Mouse (Mus musculus): ENCODE data around the gene Rac2.

Rac2 gene

DNA sequence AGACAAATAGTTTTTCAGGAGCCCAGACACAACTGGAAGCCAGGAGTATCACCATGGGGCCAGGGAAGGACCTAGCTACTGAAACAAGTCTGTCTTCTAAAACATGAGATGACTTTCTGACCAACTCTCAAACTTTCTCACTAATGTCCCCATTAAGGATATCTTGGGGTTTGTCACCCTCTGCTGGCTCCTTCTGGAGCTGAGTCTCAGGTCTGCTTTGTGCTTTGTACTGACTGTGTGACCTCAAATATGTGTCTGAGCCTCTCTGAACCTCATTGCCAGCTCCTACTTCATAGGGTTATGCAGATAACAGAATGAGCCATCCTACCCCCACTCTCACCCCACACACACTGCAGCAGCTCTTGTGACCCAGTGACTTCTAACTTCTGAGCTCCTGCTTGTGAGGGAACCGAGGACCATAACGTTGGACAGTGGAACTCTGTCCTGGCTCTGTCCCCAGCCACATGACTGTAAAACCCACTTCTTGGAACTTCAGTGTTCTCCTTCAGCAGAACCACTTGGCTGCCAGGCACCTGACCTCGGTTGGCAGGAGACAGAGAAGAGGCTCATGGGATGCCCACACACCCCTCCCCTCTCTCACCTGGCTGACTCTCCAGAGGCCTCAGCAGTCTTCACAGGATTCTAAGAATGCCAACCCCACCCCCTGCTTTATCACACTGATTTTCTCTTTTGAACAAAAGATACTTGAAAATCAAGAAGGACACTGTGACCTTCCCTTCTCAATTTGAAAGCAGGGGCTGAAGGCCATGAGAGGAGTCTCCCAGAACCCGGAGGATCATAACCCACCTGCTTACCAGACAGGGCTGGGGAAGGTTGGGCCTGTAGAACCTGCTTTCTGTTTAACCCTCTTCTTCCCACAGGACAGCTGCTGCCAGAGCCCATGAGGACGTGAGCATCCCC, 24.9 kb downstream of the Rac2 start:
- WGBS = 36% methylated on average over 5 of the region's 5 CpGs

DNA sequence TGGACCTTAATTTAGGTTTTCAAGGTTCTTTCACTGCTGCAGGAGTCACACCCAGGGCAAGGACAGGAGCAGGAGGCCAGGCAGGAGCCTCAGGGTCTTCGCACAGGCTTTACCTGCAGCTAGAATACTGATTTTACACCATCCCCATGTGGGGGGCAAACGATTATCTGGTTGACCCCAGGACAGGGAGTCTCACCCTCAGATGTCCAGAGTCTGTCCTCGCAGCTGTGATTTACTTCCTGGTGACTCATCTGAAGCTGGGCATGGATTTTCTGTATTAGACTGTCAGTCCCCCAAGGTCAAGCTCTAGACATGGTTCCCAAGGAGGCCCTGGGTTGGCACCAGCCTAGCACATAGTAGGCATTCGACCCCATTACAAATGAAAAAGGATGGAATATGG, 26.5 kb downstream of the Rac2 start:
- 89% methylated on average over 4 of the region's 4 CpGs for WGBS

DNA sequence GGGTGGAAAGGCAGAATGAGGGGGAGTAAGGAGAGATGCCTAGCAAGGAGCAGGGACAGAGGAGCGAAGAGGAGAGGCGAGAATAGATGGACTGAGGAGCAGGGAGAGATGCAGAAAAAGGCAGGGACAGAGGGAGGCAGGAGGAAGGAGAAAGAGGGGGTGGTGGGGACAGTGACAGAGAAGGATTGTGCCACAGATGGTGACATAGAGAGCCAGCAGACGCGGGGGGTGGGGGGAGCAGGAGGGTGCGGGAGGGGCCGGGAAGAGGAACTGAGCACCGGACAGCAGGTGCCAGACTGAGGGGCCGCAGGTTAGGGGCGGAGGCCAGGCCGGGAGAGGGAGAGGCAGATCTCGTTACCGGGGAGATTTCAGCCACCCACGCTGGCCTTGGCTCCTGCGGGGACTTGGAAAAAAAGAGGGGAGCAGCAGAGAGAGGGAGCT, 28.0 kb downstream of the Rac2 start, which contains the start of gene Sstr3:
TSS of gene Sstr3 (minus strand) at position 125 of the 441 bp plus-strand sequence.
- whole genome bisulfite sequencing = 4% methylated on average over 14 of the region's 14 CpGs

DNA sequence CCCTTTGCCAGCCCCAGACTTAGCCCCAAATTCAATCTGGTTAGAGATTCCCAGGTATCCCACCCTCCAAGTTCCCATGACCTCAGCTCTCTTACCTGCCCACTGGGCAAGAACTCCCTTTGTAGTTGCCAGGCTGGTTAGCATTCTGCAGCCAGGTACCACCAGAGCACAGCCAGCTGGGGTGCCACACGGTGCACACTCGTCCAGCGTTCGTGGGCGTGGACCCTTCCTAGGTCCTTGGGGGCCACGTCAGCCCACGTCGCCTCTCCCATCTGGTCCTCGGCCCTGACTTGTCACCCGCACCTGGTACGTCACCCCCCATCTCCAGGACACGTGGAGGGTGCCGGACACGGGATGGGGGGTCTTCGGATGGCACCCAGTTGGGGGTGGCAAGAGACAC, 28.5 kb downstream of the Rac2 start:
- WGBS = 54% methylated on average over 15 of the region's 15 CpGs

DNA sequence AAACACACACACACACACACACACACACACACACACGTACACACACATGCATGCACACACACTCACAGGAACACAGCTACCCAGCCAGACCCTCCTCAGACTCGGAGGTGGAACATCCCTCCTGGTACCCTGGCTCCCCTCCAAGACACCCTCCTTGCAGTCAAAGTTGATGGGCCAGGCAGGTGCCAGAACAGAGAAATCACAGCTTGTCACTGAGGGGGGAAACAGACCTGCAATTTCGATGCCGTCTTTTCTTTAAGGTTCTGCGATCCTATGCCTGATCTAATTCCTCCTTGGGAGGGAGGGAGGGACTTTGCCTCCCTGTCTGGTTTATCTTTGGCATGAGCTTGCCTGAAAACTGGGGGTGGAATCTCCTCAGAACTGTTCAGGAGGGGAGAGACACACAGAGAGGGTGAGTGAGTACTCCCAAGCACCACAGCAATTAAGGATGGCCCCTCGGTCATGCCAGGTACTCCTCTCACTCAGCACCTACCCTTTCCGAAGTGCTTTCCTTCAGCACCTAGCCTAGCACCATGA, 29.7 kb downstream of the Rac2 start:
- 46% methylated on average over 7 of the region's 7 CpGs for WGBS

DNA sequence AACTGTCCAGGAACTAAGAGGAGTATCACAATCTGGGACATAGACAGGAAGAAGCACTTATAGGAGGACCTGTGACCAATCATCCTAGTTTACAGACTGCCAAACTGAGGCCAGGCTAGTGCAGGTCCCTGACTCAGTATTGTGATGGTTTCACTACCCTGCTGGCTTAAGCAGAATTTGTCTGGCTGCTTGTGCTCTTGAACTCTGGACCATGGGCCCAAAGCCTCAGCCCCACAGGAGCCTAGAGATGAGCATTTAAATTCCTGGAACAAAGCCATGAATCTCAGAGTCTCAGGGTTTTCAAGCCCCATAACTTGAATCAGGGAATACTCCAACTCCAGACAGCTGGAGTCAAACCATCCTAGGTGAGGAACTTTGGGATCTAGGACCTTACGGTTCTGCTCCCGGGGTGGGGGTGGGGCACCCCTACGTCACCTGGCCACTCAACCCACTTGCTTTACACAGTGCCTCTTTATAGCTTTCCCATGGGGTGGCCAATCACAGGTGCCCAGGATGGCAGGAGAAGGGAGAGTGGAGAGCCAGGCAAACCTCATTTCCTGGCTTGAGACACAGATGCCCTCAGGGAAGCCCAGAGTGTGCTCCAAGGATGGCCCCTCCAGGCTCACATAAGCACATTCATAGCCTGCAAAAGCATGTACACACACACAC, 30.4 kb downstream of the Rac2 start:
- WGBS = 54% methylated on average over 3 of the region's 3 CpGs

DNA sequence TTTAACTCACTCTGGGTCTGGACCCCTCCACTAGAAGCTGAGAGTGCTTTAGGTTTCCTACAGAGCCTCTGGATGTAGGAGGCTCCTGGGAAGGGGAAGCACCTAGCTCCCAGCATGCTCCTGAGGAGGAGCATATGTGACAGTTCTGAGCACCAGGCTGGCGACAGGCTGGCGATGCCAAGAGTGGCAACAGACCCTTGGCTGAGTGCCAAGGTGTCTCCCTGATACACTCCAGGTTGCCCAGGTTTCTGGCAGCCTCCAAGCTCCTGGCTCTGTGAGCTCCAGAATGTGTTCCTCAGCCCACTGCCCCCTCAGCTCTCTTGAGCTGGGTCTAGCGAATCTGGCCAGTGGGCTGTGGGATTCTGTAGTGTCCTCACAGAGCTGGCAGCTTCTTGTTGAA, 31.0 kb downstream of the Rac2 start:
- WGBS = 31% methylated on average over 3 of the region's 3 CpGs

DNA sequence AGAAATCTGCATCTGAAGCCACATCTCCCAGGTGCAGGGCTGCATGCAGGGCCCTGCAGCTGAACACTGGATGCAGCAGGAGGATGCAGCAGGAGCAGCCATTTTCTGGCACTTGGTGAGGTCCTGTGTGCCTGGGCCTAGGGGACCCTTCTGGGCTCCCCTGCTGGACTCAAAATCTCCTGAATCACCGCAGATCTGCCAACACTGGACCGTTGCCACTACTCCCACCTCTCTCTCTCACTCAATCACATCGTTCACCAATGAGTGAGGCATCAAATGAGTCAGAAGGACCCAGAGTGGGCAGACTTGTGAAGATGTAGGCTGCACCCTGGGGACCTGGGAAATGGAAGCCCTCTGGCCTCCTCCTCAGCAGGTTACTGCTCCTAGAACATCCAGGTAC, 31.5 kb downstream of the Rac2 start:
- 46% methylated on average over 3 of the region's 3 CpGs for WGBS

DNA sequence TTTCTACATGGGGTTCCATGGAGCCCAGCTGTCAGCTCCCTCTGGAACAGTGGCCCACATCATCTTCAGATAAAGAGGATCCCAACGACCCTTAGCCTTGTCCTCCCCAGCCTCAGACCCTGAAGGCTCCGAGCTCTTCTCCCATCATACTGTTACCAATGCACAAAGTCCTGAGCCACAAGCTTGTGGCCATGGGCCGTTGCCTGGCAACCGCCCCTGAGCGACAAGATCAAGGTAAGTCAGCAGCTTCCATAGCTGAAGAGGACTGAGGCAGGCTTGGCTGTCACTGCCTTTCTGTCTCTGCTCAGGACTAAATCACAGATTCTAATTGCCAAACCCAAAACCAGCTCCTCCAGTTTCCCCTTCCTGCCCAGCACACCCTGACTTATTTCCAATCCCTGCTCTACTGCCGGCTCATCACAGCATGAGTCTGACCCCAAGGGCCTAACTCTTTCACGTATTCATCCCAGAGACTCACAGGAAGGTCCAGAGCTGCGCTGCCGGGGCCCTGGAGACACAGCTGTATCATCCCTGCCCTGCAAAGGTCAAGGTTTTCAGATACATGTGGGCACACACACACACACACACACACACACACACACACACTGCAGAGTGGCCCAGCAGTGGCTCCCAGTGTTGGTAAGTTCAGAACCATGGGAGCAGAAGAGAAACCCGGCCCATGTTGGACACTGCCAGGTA, 36.7 kb downstream of the Rac2 start:
- WGBS = 70% methylated on average over 10 of the region's 10 CpGs

DNA sequence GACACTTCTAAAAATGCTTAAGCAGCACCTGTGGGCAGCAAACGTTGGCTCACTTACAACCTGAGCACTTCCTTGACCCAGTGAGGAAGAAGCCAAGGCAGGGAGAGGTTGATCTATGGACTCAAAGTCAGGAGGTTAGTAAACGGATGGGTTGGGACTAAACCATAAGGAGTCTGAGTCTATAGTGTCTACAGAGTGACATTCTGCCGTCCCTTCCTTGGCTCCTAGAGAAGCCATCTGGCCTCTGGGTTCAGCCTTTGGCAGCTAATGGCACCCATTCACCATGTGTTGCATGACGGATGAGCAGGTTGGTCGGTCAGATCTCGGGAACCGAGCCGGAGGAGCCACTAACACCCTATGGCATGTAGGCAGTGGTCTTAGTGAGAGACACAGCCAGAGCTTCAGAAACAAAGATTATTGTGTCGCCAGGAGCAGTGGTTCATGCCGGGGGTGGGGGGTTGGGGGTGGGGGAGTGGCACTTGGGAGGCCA, 39.2 kb downstream of the Rac2 start:
- WGBS = 73% methylated on average over 10 of the region's 10 CpGs

DNA sequence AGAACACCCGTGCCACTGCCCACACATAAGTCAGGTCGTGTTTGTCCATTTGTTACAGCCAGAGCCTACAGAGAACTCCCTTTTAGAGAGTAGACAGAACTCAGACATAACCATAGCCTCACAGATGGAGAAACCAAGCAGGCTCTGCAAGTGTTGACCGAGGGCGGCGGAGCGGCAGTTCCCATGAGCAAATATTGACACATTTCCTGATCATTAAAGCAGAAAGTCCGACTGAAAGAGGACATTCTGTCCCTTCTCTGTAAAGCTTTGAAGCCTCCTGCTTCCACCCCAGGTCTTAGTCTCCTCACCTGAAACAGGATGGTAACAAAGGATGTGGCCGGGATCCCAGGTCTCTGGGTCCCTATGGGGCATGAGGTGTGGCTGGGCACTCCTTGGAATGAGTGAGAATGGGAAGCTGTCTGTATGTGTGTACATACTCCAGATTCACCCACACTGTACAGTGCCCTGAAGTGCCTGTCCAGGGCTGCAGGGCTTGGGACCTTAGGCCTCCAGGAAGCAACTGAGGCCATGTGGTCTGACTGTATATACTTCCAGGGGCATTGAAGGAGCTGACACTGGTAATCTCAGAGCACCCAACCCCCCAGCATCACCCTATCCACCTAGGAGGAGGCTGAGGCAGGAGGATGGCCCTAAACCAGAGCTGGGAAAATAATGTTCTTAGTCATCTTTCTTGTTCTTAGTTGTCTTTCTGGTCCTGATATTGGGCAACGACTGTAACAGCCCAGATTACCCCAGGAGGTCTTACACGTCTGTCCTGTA, 39.8 kb downstream of the Rac2 start:
- 70% methylated on average over 10 of the region's 10 CpGs for WGBS

DNA sequence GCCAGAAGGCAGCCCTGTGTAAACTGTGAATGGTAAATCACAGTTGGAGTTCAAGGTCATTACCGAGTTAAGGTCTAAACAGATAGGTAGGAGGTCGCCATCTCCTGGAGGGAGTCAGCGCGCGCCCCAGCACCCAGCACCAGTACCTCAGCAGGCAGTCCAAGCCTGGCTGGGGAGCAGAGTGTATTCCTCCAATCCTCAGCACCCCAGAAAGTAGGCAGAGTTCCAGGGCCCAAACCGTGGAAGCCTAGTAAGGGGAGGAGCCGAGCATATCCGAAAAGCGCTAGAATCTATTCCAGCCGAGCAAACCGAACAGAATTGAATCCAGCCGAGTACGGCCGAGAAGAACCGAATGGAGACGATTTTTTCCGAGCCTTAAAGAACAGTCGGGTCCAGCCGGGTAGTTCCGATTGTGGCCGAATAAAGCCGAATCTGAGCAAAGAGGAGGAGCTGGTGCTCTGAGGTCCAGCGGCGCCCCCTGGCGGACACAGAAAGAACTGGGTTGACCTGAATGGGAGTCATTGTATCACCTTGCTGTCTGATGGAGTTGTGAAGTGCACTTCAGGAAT, 40.6 kb downstream of the Rac2 start:
- under 1% methylated on average over 25 of the region's 25 CpGs for WGBS

DNA sequence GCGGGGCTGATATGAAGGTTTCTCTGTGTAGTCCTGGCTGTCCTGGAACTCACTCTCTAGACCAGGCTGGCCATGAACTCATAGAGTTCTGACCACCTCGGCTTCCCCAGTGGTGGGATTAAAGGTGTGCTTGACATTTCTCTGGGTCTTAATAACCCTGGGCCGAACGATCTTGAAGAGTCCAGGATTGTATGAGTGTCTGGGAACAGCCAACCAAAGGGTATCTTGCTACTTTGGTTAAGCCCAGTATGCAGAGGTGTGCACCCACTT, 41.2 kb downstream of the Rac2 start:
- WGBS = 66% methylated on average over 4 of the region's 4 CpGs

DNA sequence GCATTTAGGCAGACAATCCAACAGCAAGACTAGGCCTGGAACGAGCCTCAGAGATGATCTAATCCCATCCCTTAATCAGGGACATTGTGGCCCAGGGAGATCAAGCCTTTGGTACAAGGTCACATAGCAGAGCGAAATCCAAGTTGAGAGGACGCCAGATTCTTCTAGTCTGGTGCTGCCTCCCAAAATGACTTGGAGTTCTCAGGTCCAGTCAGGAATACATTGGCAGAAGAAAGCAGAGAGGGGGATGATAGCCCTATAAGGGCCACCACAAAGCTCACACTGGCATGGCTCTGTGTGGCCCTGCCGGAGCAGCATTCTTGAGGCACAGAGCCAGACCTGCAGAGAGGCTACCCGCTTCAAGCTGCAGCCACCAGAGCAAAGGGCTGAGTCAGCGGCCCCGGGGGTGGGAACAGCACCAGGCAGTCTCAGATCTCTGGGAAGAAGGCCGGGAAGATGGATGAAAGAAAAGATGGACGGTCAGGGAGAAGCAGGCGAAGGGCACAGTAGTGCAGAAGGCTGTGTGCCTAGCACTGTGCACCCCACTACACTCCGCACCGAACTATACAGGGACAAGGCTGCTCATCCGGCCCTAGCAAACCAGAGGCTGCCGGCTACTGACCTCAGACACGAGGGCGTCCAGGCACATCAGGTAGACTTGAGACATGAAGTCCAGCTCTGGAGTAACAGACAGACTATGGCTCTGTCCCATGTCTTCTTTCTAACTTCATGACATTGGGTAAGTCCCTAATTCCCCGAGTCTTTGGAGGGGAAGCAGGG, 41.7 kb downstream of the Rac2 start, which contains the start of gene C1qtnf6:
TSS of gene C1qtnf6 (minus strand) at position 746 of the 780 bp plus-strand sequence.
- 66% methylated on average over 17 of the region's 17 CpGs for WGBS

DNA sequence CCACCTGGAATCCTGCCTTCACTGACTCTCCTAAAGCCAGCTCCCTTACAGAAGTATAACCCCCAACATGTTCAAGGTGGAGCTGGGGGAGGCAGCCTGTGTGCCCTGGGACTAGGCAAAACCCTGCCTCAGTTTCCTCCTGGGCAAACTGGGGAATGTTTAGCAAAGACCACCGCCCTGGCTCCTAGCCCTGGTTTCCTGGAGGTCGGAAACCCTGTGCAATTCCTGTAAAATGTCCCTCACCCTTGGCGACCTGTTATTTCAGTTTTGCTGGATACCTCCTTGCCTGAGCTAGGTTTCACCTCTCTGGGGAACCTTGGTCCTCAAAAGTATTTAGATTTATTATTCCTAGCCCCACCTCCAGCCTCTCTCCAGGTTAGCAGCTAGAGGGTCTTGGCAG, 42.4 kb downstream of the Rac2 start:
- 88% methylated on average over 3 of the region's 3 CpGs for WGBS

DNA sequence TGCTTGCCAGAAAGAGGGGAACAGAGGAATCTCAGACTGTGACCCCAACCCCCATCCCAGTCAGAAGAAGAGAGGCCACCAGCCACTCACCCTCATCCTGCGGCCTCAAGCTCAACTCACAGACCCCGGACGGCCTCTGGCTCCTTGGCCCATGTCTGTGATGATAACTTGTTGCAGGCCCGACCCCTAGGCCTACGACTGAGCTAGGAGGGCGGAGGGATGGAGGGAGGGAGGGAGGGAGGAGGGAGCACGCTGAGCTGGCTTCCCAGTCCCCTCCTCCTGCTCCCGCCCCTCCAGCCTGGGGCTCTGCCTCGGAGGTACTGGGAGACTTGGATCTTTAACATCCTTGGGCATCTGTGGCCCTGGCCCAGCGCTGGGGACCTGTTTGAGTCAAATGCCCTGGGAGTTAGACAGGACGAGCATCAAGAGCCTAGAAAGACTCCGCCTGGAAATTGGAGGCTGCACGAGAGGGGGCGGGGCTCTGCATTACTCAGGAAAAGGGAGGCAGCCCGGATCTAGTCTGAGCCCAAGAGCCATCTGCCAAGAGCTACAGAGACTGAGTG, 43.1 kb downstream of the Rac2 start:
- WGBS = 9% methylated on average over 15 of the region's 15 CpGs

DNA sequence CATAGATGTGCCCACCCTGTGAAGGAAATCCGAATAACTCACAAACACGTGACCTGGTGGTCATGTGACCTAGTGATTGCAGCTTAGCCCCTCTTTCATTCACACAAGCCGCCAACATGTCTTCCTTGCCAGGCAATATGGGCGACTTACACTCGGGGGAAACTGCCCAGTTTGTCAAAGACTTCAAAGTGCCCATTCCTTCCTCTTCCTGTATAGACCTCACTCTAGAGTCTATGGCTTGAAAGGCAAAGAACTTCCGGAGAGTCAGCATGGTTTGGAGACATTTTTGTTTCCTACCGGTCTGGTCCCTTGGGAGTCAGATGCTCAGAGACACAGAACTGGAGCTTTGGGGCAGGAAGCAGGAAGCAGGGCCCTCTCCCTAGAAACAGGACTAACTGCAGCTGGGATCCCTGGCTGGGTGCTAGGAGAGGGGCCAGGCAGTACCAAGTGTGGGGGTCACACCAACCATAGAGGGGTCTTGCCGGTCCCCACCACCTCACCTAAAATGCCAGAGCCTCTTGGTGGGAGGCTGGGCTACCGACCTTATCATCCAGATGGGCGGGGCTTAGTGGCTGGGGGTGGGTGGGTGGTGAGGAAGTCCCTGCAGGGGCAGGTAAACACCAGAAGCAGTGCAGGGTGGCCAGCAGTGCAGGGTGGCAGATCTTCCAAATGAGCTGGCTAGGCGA, 43.7 kb downstream of the Rac2 start:
- 45% methylated on average over 11 of the region's 11 CpGs for WGBS

DNA sequence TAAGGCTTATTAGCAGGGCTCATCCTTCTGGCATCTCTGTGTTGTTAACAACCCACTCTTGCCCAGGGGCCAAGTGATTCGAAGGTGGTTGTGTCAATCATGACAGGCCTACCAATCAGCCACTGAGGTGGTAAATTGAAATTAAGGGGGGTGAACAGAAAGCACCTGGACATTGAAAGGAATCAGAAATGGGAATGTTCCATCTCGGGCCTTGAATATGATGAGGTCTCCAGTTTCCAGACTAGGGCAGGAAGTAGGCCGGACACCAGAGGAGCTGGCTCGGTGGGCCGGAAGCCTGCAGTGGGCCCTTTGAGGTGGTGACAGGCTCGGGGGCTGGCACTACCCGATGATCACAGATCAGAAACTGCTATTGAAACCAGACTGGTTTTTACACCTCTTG, 44.6 kb downstream of the Rac2 start:
- WGBS = 76% methylated on average over 7 of the region's 7 CpGs

DNA sequence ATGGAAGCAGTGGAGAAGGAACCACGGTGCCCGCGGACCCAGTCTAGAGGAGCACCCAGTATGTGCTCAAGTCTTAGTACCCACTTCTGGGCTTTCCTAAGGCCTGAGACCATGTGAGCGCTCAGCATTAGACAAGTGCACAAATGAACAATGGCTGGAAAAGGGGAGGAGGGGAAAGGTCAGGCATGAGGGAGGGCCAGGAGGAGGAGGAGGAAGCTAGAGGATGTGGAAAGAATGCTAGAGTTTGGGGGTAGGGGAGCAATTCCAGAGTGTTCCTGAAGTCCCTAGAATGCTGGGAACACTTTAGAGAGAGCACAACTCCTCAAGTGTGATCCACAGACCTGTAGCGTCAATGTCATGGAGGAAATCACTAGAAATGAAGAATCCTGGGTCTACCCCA, 48.4 kb downstream of the Rac2 start:
- 96% methylated on average over 5 of the region's 5 CpGs for WGBS
